Mouse (Mus musculus) liver, adult 2 months (tissue): Measurements from ENCODE around the gene Armc5. TPM values are rescaled to one million over a fixed set of nuclear protein-coding genes. Genes with fewer than 3 reads are reported as not detected.

ENCODE experiments used
- DNase-seq: peaks from one replicate; pipeline ENCODE4 v3.0.0-alpha.2; 2011; ENCODE audit warnings: low read depth, low spot score; ENCODE audit errors: extremely low read depth
- H3K27ac ChIP-seq: fragments of 200-500 bp; replicated peaks from 2 replicates; pipeline ENCODE4 v1.5.1; 2012; ENCODE audit warnings: low read depth, mild to moderate bottlenecking, control low read depth, inconsistent platforms, low read length; ENCODE audit not compliant: insufficient read depth
- H3K27me3 ChIP-seq: fragments of 200-500 bp; 2 replicates; pipeline ENCODE4 v1.6.1; 2012; ENCODE audit warnings: mild to moderate bottlenecking, moderate library complexity, low read length, inconsistent platforms; ENCODE audit not compliant: control insufficient read depth, insufficient read depth
- H3K36me3 ChIP-seq: fragments of 200-500 bp; 2 replicates; pipeline ENCODE4 v1.6.1; 2012; ENCODE audit warnings: low read length, inconsistent platforms; ENCODE audit not compliant: control insufficient read depth, insufficient read depth
- H3K4me1 ChIP-seq: fragments of 200-500 bp; 2 replicates; pipeline ENCODE4 v1.6.1; 2011; ENCODE audit warnings: low read length; ENCODE audit not compliant: control insufficient read depth, insufficient read depth
- H3K4me3 ChIP-seq: fragments of 200-500 bp; 2 replicates; pipeline ENCODE4 v1.5.1; 2011; ENCODE audit warnings: low read depth, mild to moderate bottlenecking, control low read depth, low read length, moderate library complexity; ENCODE audit not compliant: insufficient read depth
- H3K79me2 ChIP-seq: fragments of 200-500 bp; 2 replicates; pipeline ENCODE4 v1.6.1; 2012; ENCODE audit warnings: inconsistent platforms, mild to moderate bottlenecking, low read length, moderate library complexity; ENCODE audit not compliant: control insufficient read depth, insufficient read depth
- H3K9ac ChIP-seq: fragments of 200-500 bp; 2 replicates; pipeline ENCODE4 v1.6.1; 2012; ENCODE audit warnings: low read depth, mild to moderate bottlenecking, control low read depth, inconsistent platforms, low read length
- CTCF ChIP-seq: fragments of 200-500 bp; IDR thresholded peaks from 2 replicates; pipeline ENCODE4 v1.5.1; 2011; ENCODE audit warnings: low read depth, low read length, control low read depth
- POLR2A ChIP-seq: fragments of 200-500 bp; IDR thresholded peaks from 2 replicates; pipeline ENCODE4 v1.6.1; 2011; ENCODE audit warnings: low read length, control low read depth; ENCODE audit not compliant: insufficient read depth; ENCODE audit errors: extremely low read depth
- WGBS: fragments of 180-500 bp; shearing (Covaris S2); methylation state at CpG from one replicate; pipeline ENCODE4 v1.1.7; 2018; 5-methylcytosine and 5-hydroxymethylcytosine counted together
- polyA plus RNA-seq: library from polyadenylated mRNA; depleted of rRNA; stranded (reverse); fragments of >200 nt; gene quantifications from 2 replicates; pipeline ENCODE4 v1.2.3, GENCODE M21; 2012
- total RNA-seq: library from RNA; depleted of rRNA; stranded (reverse); fragments of >200 nt; gene quantifications from 2 replicates; pipeline ENCODE4 v1.2.3, GENCODE M21; 2014

Gene Armc5
- total and polyA plus RNA-seq, 2 experiments, result 2.1 to 12.7 TPM

GRCm38 (mm10) chr7:128208187-128208586 is 29.0 kb upstream of the Armc5 start:
- Histone ChIP-seq H3K4me1 (no peaks in the 10 kb centered on the region), H3K27me3 (no peaks in the 10 kb centered on the region), H3K27ac (no peak overlapping the region), H3K4me3 (no peak overlapping the region), H3K79me2 (no peaks in the 10 kb centered on the region), H3K36me3 (no peaks in the 10 kb centered on the region), H3K9ac (no peak overlapping the region)
- DNase-seq, result peak; percentile 51
- TF ChIP-seq POLR2A (no peak), CTCF (peak; percentile 53; the same call in 1 of the 2 replicates)
- WGBS, result under 1% methylated on average over 4 of the region's 4 CpGs

GRCm38 (mm10) chr7:128209826-128210225 is 27.3 kb upstream of the Armc5 start:
- 48% methylated on average over 3 of the region's 3 CpGs for WGBS
- Histone ChIP-seq H3K79me2 (no peaks in the 10 kb centered on the region), H3K9ac (no peak overlapping the region), H3K4me3 (no peak overlapping the region), H3K27ac (no peak overlapping the region), H3K36me3 (no peaks in the 10 kb centered on the region), H3K4me1 (no peaks in the 10 kb centered on the region), H3K27me3 (no peaks in the 10 kb centered on the region)
- no peak for TF ChIP-seq POLR2A
- TF ChIP-seq CTCF, result no peak
- no peak for DNase-seq

- no peak for TF ChIP-seq POLR2A
- no peak for TF ChIP-seq CTCF
- H3K27ac ChIP-seq, result no peak overlapping the region
- WGBS, result 75% methylated on average over 4 of the region's 4 CpGs
Observed at GRCm38 (mm10) chr7:128219952-128220351, 17.2 kb upstream of the Armc5 start.

GRCm38 (mm10) chr7:128220936-128221335 is 16.2 kb upstream of the Armc5 start:
- no peak for DNase-seq
- H3K9ac ChIP-seq, result no peak overlapping the region
- no peaks in the 10 kb centered on the region for H3K36me3 ChIP-seq
- no peak overlapping the region for H3K4me3 ChIP-seq
- H3K4me1 ChIP-seq, result no peaks in the 10 kb centered on the region
- no peaks in the 10 kb centered on the region for H3K79me2 ChIP-seq
- TF ChIP-seq CTCF (no peak), POLR2A (no peak)
- no peaks in the 10 kb centered on the region for H3K27me3 ChIP-seq
- no peak overlapping the region for H3K27ac ChIP-seq
- 81% methylated on average over 3 of the region's 3 CpGs for WGBS

More at GRCm38 (mm10) chr7:128219952-128220351, 17.2 kb upstream of the Armc5 start:
- H3K9ac ChIP-seq, result no peak overlapping the region
- no peaks in the 10 kb centered on the region for H3K36me3 ChIP-seq
- H3K79me2 ChIP-seq, result no peaks in the 10 kb centered on the region
- no peak overlapping the region for H3K4me3 ChIP-seq
- H3K27me3 ChIP-seq, result no peaks in the 10 kb centered on the region
- no peaks in the 10 kb centered on the region for H3K4me1 ChIP-seq
- DNase-seq, result no peak

- no peak overlapping the region for H3K27ac ChIP-seq
- H3K79me2 ChIP-seq, result no peaks in the 10 kb centered on the region
- WGBS, result 47% methylated on average over 8 of the region's 8 CpGs
- H3K4me1 ChIP-seq, result peaks cover 14% of the 10 kb centered on the region
- TF ChIP-seq CTCF (no peak), POLR2A (no peak)
- H3K36me3 ChIP-seq, result no peaks in the 10 kb centered on the region
- no peaks in the 10 kb centered on the region for H3K27me3 ChIP-seq
- DNase-seq, result no peak
- no peak overlapping the region for H3K9ac ChIP-seq
- no peak overlapping the region for H3K4me3 ChIP-seq
Observed at GRCm38 (mm10) chr7:128231741-128232140, 5.4 kb upstream of the Armc5 start.

GRCm38 (mm10) chr7:128234796-128235195 is 2.3 kb upstream of the Armc5 start:
- 89% methylated on average over 2 of the region's 2 CpGs for WGBS
- no peak for DNase-seq
- Histone ChIP-seq H3K79me2 (no peaks in the 10 kb centered on the region), H3K4me1 (peaks cover 19% of the 10 kb centered on the region), H3K4me3 (no peak overlapping the region), H3K36me3 (no peaks in the 10 kb centered on the region), H3K27me3 (no peaks in the 10 kb centered on the region), H3K9ac (no peak overlapping the region), H3K27ac (peak overlapping the region; percentile 35; the same call in 1 of the 2 replicates)
- TF ChIP-seq CTCF (no peak), POLR2A (no peak)
